Comparison of ENCODE assay signal across 17 mouse cellular contexts in the genomic region with DNA sequence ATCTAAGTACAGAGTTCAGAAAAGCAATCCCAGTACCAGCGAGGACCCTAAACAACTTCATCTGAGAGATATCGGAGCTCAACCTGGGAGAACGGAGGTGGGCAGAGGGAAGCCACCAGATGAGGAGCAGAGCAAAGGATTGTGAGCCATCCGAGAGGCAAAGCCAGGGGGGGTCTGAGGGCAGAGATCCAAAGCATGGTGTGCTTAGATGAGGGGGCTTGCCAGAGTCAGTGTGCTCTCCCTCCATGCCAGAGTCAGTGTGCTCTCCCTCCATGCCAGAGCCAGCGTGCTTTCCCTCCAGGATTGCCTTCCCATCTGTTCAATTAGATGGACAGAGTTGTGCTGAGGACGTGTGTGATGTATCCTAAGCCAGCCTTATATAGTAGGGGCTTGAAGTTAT. TPM values are rescaled to one million over a fixed set of nuclear protein-coding genes. Genes with fewer than 3 reads are reported as not detected.
DNase-seq lines count a peak whose midpoint lies in the region; ATAC-seq lines count a peak whose summit lies in the region.
"Had no signal": no experiment of that assay in that cellular context is flagged by ENCODE, and none has a peak within 500 bp of the region (broad histone marks: within the 10 kb centered on the region; RNA-seq: fewer than 3 reads in every experiment).

No protein-coding gene starts in this region.

- no peaks in the 10 kb centered on the region; the same call in 1 of the 2 replicates for H3K27me3 ChIP-seq in hindbrain, embryonic 12.5 days
- H3K27me3 ChIP-seq in hindbrain, embryonic 13.5 days: no peaks in the 10 kb centered on the region
- no peaks in the 10 kb centered on the region for H3K27me3 ChIP-seq in lung, embryonic 16.5 days (ENCODE audit: control insufficient read depth, insufficient read depth, low read depth, low read length)
- H3K27me3 ChIP-seq in stomach, embryonic 15.5 days (replicated peaks): no peaks in the 10 kb centered on the region
- H3K27me3 ChIP-seq: hindbrain, embryonic 15.5 days had no signal

- H3K9ac ChIP-seq in hindbrain, embryonic 12.5 days: 0 out of 2 replicates have a peak overlapping the region, but pooled peaks have one; percentile 8
- H3K9ac ChIP-seq in hindbrain, embryonic 13.5 days: no peak overlapping the region
- H3K9ac ChIP-seq in lung, embryonic 16.5 days (ENCODE audit: low read length): peak overlapping the region; percentile 9; the same call in 1 of the 2 replicates
- H3K9ac ChIP-seq in stomach, embryonic 15.5 days: no peak overlapping the region
- H3K9ac ChIP-seq: embryonic facial prominence, embryonic 12.5 days; hindbrain, embryonic 15.5 days had no signal

- no peaks in the 10 kb centered on the region for H3K9me3 ChIP-seq in hindbrain, embryonic 12.5 days (replicated peaks)
- H3K9me3 ChIP-seq in hindbrain, embryonic 13.5 days: no peaks in the 10 kb centered on the region
- H3K9me3 ChIP-seq in lung, embryonic 16.5 days (ENCODE audit: control insufficient read depth, low read length): no peaks in the 10 kb centered on the region
- H3K9me3 ChIP-seq in stomach, embryonic 15.5 days: no peaks in the 10 kb centered on the region
- H3K9me3 ChIP-seq: embryonic facial prominence, embryonic 12.5 days; hindbrain, embryonic 15.5 days had no signal

- 74% methylated on average over 6 of the region's 6 CpGs for WGBS in hindbrain, embryonic 12.5 days
- WGBS in hindbrain, embryonic 13.5 days: 81% methylated on average over 6 of the region's 6 CpGs
- 73% methylated on average over 6 of the region's 6 CpGs for WGBS in lung, embryonic 16.5 days
- WGBS in stomach, embryonic 15.5 days: 78% methylated on average over 6 of the region's 6 CpGs

- H3K27ac ChIP-seq in hindbrain, embryonic 12.5 days: no peak overlapping the region
- H3K27ac ChIP-seq in hindbrain, embryonic 13.5 days: no peak overlapping the region
- no peak overlapping the region for H3K27ac ChIP-seq in lung, embryonic 16.5 days (ENCODE audit: low read length)
- no peak overlapping the region for H3K27ac ChIP-seq in stomach, embryonic 15.5 days
- H3K27ac ChIP-seq: embryonic facial prominence, embryonic 12.5 days; hindbrain, embryonic 15.5 days had no signal

- no peak overlapping the region for H3K4me2 ChIP-seq in hindbrain, embryonic 12.5 days (replicated peaks)
- no peak overlapping the region for H3K4me2 ChIP-seq in hindbrain, embryonic 13.5 days
- H3K4me2 ChIP-seq in lung, embryonic 16.5 days (ENCODE audit: low read depth, low read length): no peak overlapping the region
- H3K4me2 ChIP-seq in stomach, embryonic 15.5 days: 0 out of 2 replicates have a peak overlapping the region, but pooled peaks have one; percentile 1
- H3K4me2 ChIP-seq: embryonic facial prominence, embryonic 12.5 days had no signal

- ATAC-seq in hindbrain, embryonic 12.5 days (ENCODE audit: low FRiP score): no peak
- ATAC-seq in hindbrain, embryonic 13.5 days (ENCODE audit: low FRiP score): no peak
- no peak for ATAC-seq in lung, embryonic 16.5 days (ENCODE audit: low read depth)
- ATAC-seq in stomach, embryonic 15.5 days (ENCODE audit: insufficient read depth, low FRiP score, low read depth): no peak

- H3K4me1 ChIP-seq in hindbrain, embryonic 12.5 days: peaks cover 15% of the 10 kb centered on the region
- H3K4me1 ChIP-seq in hindbrain, embryonic 13.5 days (replicated peaks): peaks cover 21% of the 10 kb centered on the region
- H3K4me1 ChIP-seq in lung, embryonic 16.5 days (replicated peaks; ENCODE audit: control insufficient read depth, insufficient read depth, low read length): peaks cover 27% of the 10 kb centered on the region
- H3K4me1 ChIP-seq in stomach, embryonic 15.5 days: peaks cover 5% of the 10 kb centered on the region; the same call in 1 of the 2 replicates

- H3K4me3 ChIP-seq in hindbrain, embryonic 12.5 days: no peak overlapping the region
- H3K4me3 ChIP-seq in hindbrain, embryonic 13.5 days: no peak overlapping the region
- no peak overlapping the region for H3K4me3 ChIP-seq in lung, embryonic 16.5 days (ENCODE audit: low read length)
- H3K4me3 ChIP-seq in stomach, embryonic 15.5 days (replicated peaks): no peak overlapping the region
- H3K4me3 ChIP-seq: embryonic facial prominence, embryonic 12.5 days; hindbrain, embryonic 15.5 days had no signal

- peak; percentile 80 for DNase-seq in heart, adult 11 months
- DNase-seq in heart, postnatal 4 days: no peak
- DNase-seq in lung, postnatal 36 days: no peak
- no peak for DNase-seq in urinary bladder, postnatal 25 days (ENCODE audit: low spot score)
- DNase-seq: gastrocnemius, postnatal 25 days; liver; lung, adult 2 months; retina, postnatal 1 day had no signal

- no peaks in the 10 kb centered on the region for H3K36me3 ChIP-seq in hindbrain, embryonic 12.5 days
- H3K36me3 ChIP-seq in hindbrain, embryonic 13.5 days: no peaks in the 10 kb centered on the region
- H3K36me3 ChIP-seq in lung, embryonic 16.5 days (ENCODE audit: control insufficient read depth, insufficient read depth, low read length): no peaks in the 10 kb centered on the region
- no peaks in the 10 kb centered on the region for H3K36me3 ChIP-seq in stomach, embryonic 15.5 days
- H3K36me3 ChIP-seq: embryonic facial prominence, embryonic 12.5 days; hindbrain, embryonic 15.5 days had no signal

RNA-seq across cellular contexts. Expression of a gene that starts 2.8 kb away (rescaled TPM):
- total RNA-seq in heart, postnatal 4 days (2021): 10 to 100 TPM; 49.5 to 50.6 TPM
- polyA plus RNA-seq in hindbrain, embryonic 12.5 days (2016; fragmentation: Nextera tagmentation; extraction: Ambion mirVana): 7.5 and 8.0 TPM in 2 replicates
- polyA plus RNA-seq in hindbrain, embryonic 13.5 days (2015; fragmentation: Nextera tagmentation; extraction: Ambion mirVana): 7.5 and 8.6 TPM in 2 replicates
- 17.7 and 17.9 TPM in 2 replicates for polyA plus RNA-seq in lung, embryonic 16.5 days (2015; fragmentation: Nextera tagmentation; extraction: Ambion mirVana)
- polyA plus RNA-seq in stomach, embryonic 15.5 days (2015; fragmentation: Nextera tagmentation; extraction: Ambion mirVana): 19.2 and 20.4 TPM in 2 replicates

RNA-seq across cellular contexts. Expression of a gene that starts 45.4 kb away (rescaled TPM):
- not detected for total RNA-seq in heart, postnatal 4 days (2021)
- polyA plus RNA-seq in hindbrain, embryonic 12.5 days (2016; fragmentation: Nextera tagmentation; extraction: Ambion mirVana): 0.07 and 0.17 TPM in 2 replicates
- 0.13 and 0.30 TPM in 2 replicates for polyA plus RNA-seq in hindbrain, embryonic 13.5 days (2015; fragmentation: Nextera tagmentation; extraction: Ambion mirVana)
- 0.24 and 0.53 TPM in 2 replicates for polyA plus RNA-seq in lung, embryonic 16.5 days (2015; fragmentation: Nextera tagmentation; extraction: Ambion mirVana)
- 0.06 and 0.10 TPM in 2 replicates for polyA plus RNA-seq in stomach, embryonic 15.5 days (2015; fragmentation: Nextera tagmentation; extraction: Ambion mirVana)
- total RNA-seq: ES-E14; gastrocnemius, postnatal 25 days; left cerebral cortex, adult 8-10 months had no signal
- polyA plus RNA-seq: kidney, embryonic 14.5 days had no signal

Comparison
In these comparisons a context has a peak if more than half of its experiments do, and no peak if none do; other contexts are left out.
1. H3K9ac ChIP-seq: peak in hindbrain, embryonic 12.5 days (single experiment) and lung, embryonic 16.5 days (single experiment); none in hindbrain, embryonic 13.5 days (single experiment) and stomach, embryonic 15.5 days (single experiment).